Mouse (Mus musculus): ENCODE measurements around the gene Pam16. TPM values are rescaled to one million over a fixed set of nuclear protein-coding genes. Genes with fewer than 3 reads are reported as not detected.
"Not testable (repeated sequence)": the region's sequence is repeated elsewhere in the genome, so short reads cannot be mapped to it uniquely, and the experiment has no call there.

The Pam16 gene
- polyA plus RNA-seq, 1 experiment from 2014 or later: 91.4 TPM

DNA sequence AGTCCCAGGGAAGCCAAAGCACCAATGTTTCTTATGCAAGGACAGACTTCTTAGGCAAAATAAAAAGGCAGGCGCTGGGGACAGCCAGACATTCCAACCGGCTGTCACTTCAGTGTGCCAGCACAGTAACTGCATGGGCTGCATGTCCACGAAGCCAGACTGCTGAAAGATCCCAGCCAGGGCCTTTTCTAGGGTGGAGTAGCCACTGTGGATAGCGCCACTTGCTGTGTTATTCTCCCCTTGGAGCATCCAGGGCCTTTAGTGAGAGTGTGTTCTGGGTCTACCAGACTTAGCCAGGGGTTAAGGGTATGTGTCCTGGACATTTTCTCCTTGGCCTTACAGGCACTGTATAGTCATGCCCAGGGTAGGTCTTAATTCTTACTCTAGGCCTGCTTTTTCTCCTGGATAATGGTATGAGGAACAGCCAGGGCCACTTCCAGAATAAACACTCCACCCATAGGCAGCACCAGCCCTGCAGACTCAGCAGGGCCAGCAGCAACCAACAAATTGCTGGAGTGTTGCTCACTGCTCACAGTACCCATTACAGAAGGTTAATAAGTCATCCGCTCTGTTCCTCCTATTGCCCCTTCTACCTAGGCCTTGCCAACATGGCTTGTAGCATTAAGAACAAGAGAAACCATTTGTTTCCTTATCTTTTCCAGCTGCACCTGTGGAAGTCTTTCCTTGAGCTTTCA is 37.1 kb downstream of the Pam16 start:
- peak overlapping the region; percentile 66 for H3K9ac ChIP-seq (ENCODE audit: low read length)
- H3K27ac ChIP-seq (ENCODE audit: low read depth, low read length): peak overlapping the region; percentile 85; the same call in 1 of the 2 replicates
- no peak overlapping the region for H3K4me3 ChIP-seq (ENCODE audit: low read depth, low read length)
- 59% methylated on average over 5 of the region's 5 CpGs for WGBS
- H3K36me3 ChIP-seq (ENCODE audit: control insufficient read depth, insufficient read depth, low read length): no peaks in the 10 kb centered on the region
- H3K4me1 ChIP-seq (replicated peaks; ENCODE audit: control insufficient read depth, insufficient read depth, low read length): peaks cover 12% of the 10 kb centered on the region
- H3K27me3 ChIP-seq (ENCODE audit: control insufficient read depth, insufficient read depth, low read length): no peaks in the 10 kb centered on the region
- no peak overlapping the region for H3K4me2 ChIP-seq (ENCODE audit: low read depth, low read length, severe bottlenecking)
- DNase-seq (ENCODE audit: low spot score): no peak
- ATAC-seq (replicated peaks; ENCODE audit: low FRiP score): no peak
- no peaks in the 10 kb centered on the region for H3K9me3 ChIP-seq (ENCODE audit: control insufficient read depth, low read length)

GRCm38 (mm10) chr16:4586531-4587123 is 38.2 kb downstream of the Pam16 start:
- Histone ChIP-seq H3K4me2 (ENCODE audit: low read depth, low read length, severe bottlenecking) (peak overlapping the region; percentile 73), H3K27me3 (ENCODE audit: control insufficient read depth, insufficient read depth, low read length) (no peaks in the 10 kb centered on the region), H3K4me1 (replicated peaks; ENCODE audit: control insufficient read depth, insufficient read depth, low read length) (peaks cover 11% of the 10 kb centered on the region), H3K9ac (ENCODE audit: low read length) (peak overlapping the region; percentile 66), H3K27ac (ENCODE audit: low read depth, low read length) (peak overlapping the region; percentile 85), H3K4me3 (ENCODE audit: low read depth, low read length) (peak overlapping the region; percentile 31), H3K36me3 (ENCODE audit: control insufficient read depth, insufficient read depth, low read length) (no peaks in the 10 kb centered on the region), H3K9me3 (ENCODE audit: control insufficient read depth, low read length) (no peaks in the 10 kb centered on the region)
- DNase-seq (ENCODE audit: low spot score): peak; percentile 98
- ATAC-seq (replicated peaks; ENCODE audit: low FRiP score): peak; percentile 99
- under 1% methylated on average over 42 of the region's 43 CpGs for WGBS

GRCm38 (mm10) chr16:4585642-4586530 is 38.9 kb downstream of the Pam16 start:
- peaks cover 11% of the 10 kb centered on the region for H3K4me1 ChIP-seq (replicated peaks; ENCODE audit: control insufficient read depth, insufficient read depth, low read length)
- H3K9me3 ChIP-seq (ENCODE audit: control insufficient read depth, low read length): no peaks in the 10 kb centered on the region
- ATAC-seq (replicated peaks; ENCODE audit: low FRiP score): peak; percentile 38
- peak overlapping the region; percentile 73 for H3K4me2 ChIP-seq (ENCODE audit: low read depth, low read length, severe bottlenecking)
- WGBS: 10% methylated on average over 14 of the region's 14 CpGs
- peak overlapping the region; percentile 85 for H3K27ac ChIP-seq (ENCODE audit: low read depth, low read length)
- H3K4me3 ChIP-seq (ENCODE audit: low read depth, low read length): peak overlapping the region; percentile 31
- H3K9ac ChIP-seq (ENCODE audit: low read length): peak overlapping the region; percentile 61
- H3K36me3 ChIP-seq (ENCODE audit: control insufficient read depth, insufficient read depth, low read length): no peaks in the 10 kb centered on the region
- no peaks in the 10 kb centered on the region for H3K27me3 ChIP-seq (ENCODE audit: control insufficient read depth, insufficient read depth, low read length)
- DNase-seq (ENCODE audit: low spot score): peak; percentile 67

GRCm38 (mm10) chr16:4584438-4584837 is 40.4 kb downstream of the Pam16 start:
- ATAC-seq (replicated peaks; ENCODE audit: low FRiP score) (no peak), DNase-seq (ENCODE audit: low spot score) (no peak)
- H3K4me1 ChIP-seq (replicated peaks; ENCODE audit: control insufficient read depth, insufficient read depth, low read length): peaks cover 11% of the 10 kb centered on the region
- H3K4me2 ChIP-seq (ENCODE audit: low read depth, low read length, severe bottlenecking): no peak overlapping the region
- 80% methylated on average over 5 of the region's 5 CpGs for WGBS
- no peak overlapping the region for H3K27ac ChIP-seq (ENCODE audit: low read depth, low read length)
- H3K9ac ChIP-seq (ENCODE audit: low read length): no peak overlapping the region
- no peak overlapping the region for H3K4me3 ChIP-seq (ENCODE audit: low read depth, low read length)
- H3K9me3 ChIP-seq (ENCODE audit: control insufficient read depth, low read length): no peaks in the 10 kb centered on the region
- H3K36me3 ChIP-seq (ENCODE audit: control insufficient read depth, insufficient read depth, low read length): no peaks in the 10 kb centered on the region
- no peaks in the 10 kb centered on the region for H3K27me3 ChIP-seq (ENCODE audit: control insufficient read depth, insufficient read depth, low read length)

DNA sequence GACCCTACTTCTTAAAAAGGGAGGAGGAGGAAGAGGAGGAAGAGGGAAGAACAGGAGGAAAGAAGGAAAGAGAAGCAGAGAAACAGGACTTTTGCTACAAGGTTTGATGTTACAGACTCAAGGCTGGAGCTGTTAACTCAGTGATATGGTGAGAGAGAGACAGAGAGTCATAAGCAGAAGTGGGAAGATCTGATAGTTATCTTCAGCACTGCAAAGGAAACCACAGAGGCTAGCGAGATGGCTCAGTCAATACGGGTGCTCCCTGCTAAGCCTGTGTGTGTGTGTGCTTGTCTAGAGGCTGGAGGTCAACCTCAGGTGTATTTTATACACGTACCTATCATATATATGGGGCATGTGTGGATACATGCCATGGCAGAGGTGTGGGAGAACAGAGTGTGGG is 41.0 kb downstream of the Pam16 start:
- no peaks in the 10 kb centered on the region for H3K9me3 ChIP-seq (ENCODE audit: control insufficient read depth, low read length)
- H3K4me2 ChIP-seq (ENCODE audit: low read depth, low read length, severe bottlenecking): no peak overlapping the region
- no peak for ATAC-seq (replicated peaks; ENCODE audit: low FRiP score)
- H3K9ac ChIP-seq (ENCODE audit: low read length): no peak overlapping the region
- DNase-seq (ENCODE audit: low spot score): no peak
- no peaks in the 10 kb centered on the region for H3K27me3 ChIP-seq (ENCODE audit: control insufficient read depth, insufficient read depth, low read length)
- WGBS: 81% methylated on average over 3 of the region's 3 CpGs
- no peak overlapping the region for H3K27ac ChIP-seq (ENCODE audit: low read depth, low read length)
- H3K4me3 ChIP-seq (ENCODE audit: low read depth, low read length): no peak overlapping the region
- no peaks in the 10 kb centered on the region for H3K36me3 ChIP-seq (ENCODE audit: control insufficient read depth, insufficient read depth, low read length)
- H3K4me1 ChIP-seq (replicated peaks; ENCODE audit: control insufficient read depth, insufficient read depth, low read length): peaks cover 11% of the 10 kb centered on the region

DNA sequence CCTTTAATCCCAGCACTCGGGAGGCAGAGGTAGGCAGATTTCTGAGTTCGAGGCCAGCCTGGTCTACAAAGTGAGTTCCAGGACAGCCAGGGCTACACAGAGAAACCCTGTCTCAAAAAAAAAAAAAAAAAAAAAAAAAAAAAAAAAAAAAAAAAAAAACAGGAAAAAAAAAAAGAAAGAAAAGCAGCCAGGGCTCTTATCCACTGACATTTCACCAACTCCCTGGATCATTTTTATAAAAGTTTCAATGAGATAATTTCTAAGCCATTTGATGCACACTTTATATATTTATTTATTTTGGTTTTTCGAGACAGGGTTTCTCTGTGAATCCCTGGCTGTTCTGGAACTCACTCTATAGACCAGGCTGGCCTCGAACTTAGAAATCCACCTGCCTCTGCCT is 43.6 kb downstream of the Pam16 start:
- H3K4me3 ChIP-seq (ENCODE audit: low read depth, low read length); H3K9me3 ChIP-seq (ENCODE audit: control insufficient read depth, low read length); H3K27ac ChIP-seq (ENCODE audit: low read depth, low read length); H3K36me3 ChIP-seq (ENCODE audit: control insufficient read depth, insufficient read depth, low read length); H3K4me1 ChIP-seq (replicated peaks; ENCODE audit: control insufficient read depth, insufficient read depth, low read length); H3K4me2 ChIP-seq (ENCODE audit: low read depth, low read length, severe bottlenecking); H3K27me3 ChIP-seq (ENCODE audit: control insufficient read depth, insufficient read depth, low read length); ATAC-seq (replicated peaks; ENCODE audit: low FRiP score); H3K9ac ChIP-seq (ENCODE audit: low read length); DNase-seq (ENCODE audit: low spot score): not testable (repeated sequence)
- 94% methylated on average over 4 of the region's 4 CpGs for WGBS

DNA sequence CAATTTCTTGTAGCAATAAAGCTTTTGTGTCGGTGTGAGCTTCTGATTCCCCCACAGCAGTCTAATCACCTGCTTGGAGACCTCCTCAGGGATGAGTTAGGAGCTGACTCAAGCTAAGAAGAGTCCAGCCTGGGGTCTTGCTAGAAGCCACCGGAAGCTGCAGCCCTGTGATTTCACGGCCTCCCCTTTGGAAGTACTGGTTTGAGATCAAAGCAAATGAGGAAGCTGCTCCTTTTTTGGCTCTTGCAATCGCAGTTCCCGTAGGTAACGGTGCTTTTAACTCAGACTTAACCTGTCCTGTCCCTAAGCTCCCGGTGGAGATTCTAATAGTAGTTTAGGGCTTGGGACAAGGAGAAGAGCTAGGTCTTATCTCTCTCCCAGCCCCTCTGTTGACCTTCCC is 46.2 kb downstream of the Pam16 start:
- no peak for DNase-seq (ENCODE audit: low spot score)
- H3K9me3 ChIP-seq (ENCODE audit: control insufficient read depth, low read length): no peaks in the 10 kb centered on the region

GRCm38 (mm10) chr16:4576873-4577272 is 47.9 kb downstream of the Pam16 start:
- no peaks in the 10 kb centered on the region for H3K4me1 ChIP-seq (replicated peaks; ENCODE audit: control insufficient read depth, insufficient read depth, low read length)
- no peak overlapping the region for H3K9ac ChIP-seq (ENCODE audit: low read length)
- no peaks in the 10 kb centered on the region for H3K27me3 ChIP-seq (ENCODE audit: control insufficient read depth, insufficient read depth, low read length)
- WGBS: 62% methylated on average over 2 of the region's 2 CpGs
- no peak overlapping the region for H3K27ac ChIP-seq (ENCODE audit: low read depth, low read length)
- ATAC-seq (replicated peaks; ENCODE audit: low FRiP score) (no peak), DNase-seq (ENCODE audit: low spot score) (no peak)
- H3K36me3 ChIP-seq (ENCODE audit: control insufficient read depth, insufficient read depth, low read length): no peaks in the 10 kb centered on the region
- no peaks in the 10 kb centered on the region for H3K9me3 ChIP-seq (ENCODE audit: control insufficient read depth, low read length)
- no peak overlapping the region for H3K4me3 ChIP-seq (ENCODE audit: low read depth, low read length)
- no peak overlapping the region for H3K4me2 ChIP-seq (ENCODE audit: low read depth, low read length, severe bottlenecking)

More for the DNA sequence above, 46.2 kb downstream of the Pam16 start:
- 82% methylated on average over 7 of the region's 7 CpGs for WGBS
- no peak for ATAC-seq (replicated peaks; ENCODE audit: low FRiP score)
- Histone ChIP-seq H3K27me3 (ENCODE audit: control insufficient read depth, insufficient read depth, low read length) (no peaks in the 10 kb centered on the region), H3K4me2 (ENCODE audit: low read depth, low read length, severe bottlenecking) (no peak overlapping the region), H3K4me3 (ENCODE audit: low read depth, low read length) (no peak overlapping the region), H3K36me3 (ENCODE audit: control insufficient read depth, insufficient read depth, low read length) (no peaks in the 10 kb centered on the region), H3K27ac (ENCODE audit: low read depth, low read length) (no peak overlapping the region), H3K4me1 (replicated peaks; ENCODE audit: control insufficient read depth, insufficient read depth, low read length) (no peaks in the 10 kb centered on the region), H3K9ac (ENCODE audit: low read length) (no peak overlapping the region)

All from forebrain, embryonic 11.5 days (tissue).